Mouse (Mus musculus) c-Kit-positive CD71-positive TER-119-positive erythroid progenitor cells, embryonic 14.5 days (primary cell): ENCODE measurements around the gene Lgsn.

Experiments used
- DNase-seq: peaks from one replicate; pipeline ENCODE4 v3.0.0-alpha.2; 2013; ENCODE audit warnings: low spot score

Lgsn gene

DNA sequence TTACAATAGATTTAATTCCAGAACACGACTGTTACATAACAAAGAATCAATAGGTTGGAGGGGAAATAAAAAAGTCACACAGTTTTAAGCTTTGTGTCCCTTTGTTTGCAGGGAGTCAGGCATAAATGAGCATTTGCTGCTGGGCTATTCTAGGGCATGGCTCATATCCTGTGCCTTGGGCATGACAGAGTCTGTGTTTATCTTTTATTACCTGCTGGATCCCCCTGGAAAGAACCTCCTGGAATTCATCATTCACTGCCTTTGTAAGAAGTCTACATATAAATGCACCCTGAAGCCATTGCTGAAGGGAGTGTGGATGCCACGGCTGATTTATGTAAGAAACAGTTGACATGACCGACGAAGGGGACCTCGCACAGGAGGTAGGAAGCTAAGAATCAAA is at the start of gene Lgsn:
Gene Lgsn (plus strand): TSS at position 301 of the 400 bp plus-strand sequence.
- no peak for DNase-seq

GRCm38 (mm10) chr1:31138387-31138786 is 37.8 kb upstream of the Lgsn start:
- no peak for DNase-seq

DNA sequence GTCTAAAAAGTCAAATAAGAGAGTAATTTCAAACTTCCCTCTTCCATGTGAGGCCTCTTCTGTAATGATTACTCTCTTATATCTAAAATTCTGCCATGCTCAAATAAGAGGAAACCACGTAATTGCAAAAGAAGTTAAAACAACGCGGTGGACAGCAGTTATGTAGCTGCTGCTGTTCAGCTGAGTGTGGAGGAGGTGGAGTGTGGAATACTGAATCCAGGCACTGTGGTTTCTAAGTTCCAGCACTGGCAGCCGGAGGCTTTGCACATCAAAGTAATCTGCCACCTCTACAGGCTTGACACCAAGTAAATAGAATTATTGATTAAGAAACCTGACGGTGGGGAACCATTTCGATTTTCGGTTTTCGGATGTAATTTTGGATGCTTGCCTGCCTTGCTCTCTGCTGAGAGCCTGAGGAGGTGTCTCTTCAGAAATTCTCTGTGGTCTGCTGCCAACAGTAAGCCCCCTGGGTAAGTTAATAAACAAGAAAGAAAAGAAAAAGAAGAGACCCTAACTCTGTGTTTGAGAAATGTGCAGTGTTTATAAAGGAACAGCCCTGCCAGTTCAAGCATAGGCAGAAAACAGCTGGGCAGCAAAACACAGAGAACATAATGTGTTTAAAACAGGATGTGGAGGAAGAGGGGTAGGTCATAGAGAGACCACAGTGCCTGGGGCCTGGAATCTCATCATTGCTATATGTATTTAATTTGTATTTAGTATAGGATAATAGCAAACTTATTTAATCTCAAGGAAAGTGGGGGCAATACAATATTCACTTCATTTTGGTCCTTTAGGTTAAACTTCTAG is 33.7 kb upstream of the Lgsn start:
- DNase-seq = no peak

DNA sequence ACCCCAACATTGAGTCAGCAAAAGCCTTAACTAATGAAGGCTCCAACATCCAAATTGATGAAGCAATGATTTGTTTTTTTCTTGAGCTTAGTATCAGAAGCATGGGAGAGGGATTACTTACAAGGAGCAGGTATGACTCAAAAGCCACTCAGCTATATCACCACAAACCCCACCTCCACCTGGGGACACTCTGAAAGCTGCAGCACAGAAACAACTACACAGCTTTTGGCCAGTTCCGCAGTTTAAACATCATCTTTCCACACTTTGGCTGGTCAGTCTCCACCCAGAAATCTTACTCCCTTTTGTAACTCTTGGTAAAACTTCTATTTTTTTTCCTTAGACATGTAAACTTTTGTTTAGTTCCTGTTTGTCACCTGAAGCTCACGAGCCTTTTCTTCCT is 32.6 kb upstream of the Lgsn start:
- DNase-seq = no peak

GRCm38 (mm10) chr1:31149671-31150070 is 26.5 kb upstream of the Lgsn start:
- DNase-seq = no peak

DNA sequence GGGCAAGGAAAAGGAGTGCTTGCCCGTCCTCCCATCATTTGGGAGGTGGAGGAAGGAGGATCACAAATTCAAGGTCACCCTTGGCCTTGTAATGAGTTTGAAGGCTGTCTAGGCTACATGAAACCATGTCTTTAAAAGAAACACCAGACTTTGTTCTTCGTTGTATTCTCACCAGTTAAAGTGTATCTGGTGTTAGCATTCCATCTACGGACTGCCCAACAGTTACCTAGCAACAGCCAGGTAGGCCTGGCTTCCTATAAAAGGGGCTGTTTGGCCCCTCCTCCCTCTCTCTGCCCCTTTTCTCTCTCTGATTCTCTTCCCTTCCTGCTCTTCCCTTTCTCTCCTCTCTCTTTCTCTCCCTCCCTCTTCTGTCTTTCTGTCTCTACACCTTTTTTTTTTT is 25.7 kb upstream of the Lgsn start:
- no peak for DNase-seq

DNA sequence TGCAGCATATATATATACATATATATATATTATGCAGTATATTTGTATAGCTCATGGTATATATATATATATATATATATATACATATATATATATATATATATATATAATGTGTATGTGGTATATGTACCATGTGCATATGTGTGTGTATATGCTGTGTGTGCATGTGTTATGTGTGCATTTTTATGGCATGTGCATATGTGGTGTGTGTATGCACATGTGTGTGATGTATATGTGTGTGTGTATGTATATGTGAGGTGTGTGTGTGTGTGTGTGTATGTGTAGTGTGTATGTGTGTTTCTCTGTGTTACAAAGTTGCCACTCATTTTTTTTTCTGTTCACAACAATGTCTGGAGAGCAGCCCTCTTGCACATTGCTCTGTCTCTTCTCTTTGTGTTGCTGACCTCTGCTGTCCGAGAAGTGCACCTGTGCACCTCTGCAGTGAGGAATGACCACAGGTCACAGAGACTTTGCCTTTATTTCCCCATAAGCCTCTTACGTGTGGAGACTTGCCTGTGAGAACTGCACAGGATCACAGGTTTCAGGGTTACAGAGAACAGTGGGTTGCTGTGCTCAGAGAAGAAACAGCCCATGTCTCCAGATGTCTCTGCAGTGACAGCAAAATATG is 23.3 kb upstream of the Lgsn start:
- no peak for DNase-seq

GRCm38 (mm10) chr1:31153793-31154349 is 22.3 kb upstream of the Lgsn start:
- DNase-seq = no peak

DNA sequence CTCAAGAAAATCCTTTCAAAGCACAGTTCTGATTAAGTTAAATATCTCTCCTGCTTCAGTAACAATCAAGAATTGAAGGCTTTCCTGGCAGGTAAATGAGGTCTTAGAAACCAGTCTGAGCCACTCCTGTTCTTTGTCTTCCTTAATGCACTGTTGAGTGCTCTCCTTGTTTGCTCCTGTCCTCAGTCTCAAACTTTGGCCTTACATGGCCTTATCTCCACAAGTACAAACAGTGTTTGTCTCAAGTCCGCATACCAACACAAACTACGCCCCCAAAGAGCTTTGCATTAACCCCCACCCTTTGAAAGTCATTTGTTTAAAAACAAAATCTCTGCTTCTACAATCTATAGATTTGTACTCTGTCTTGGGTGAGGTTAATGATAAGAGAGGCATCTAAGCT is 20.0 kb upstream of the Lgsn start:
- no peak for DNase-seq

GRCm38 (mm10) chr1:31156884-31157283 is 19.3 kb upstream of the Lgsn start:
- DNase-seq = no peak

DNA sequence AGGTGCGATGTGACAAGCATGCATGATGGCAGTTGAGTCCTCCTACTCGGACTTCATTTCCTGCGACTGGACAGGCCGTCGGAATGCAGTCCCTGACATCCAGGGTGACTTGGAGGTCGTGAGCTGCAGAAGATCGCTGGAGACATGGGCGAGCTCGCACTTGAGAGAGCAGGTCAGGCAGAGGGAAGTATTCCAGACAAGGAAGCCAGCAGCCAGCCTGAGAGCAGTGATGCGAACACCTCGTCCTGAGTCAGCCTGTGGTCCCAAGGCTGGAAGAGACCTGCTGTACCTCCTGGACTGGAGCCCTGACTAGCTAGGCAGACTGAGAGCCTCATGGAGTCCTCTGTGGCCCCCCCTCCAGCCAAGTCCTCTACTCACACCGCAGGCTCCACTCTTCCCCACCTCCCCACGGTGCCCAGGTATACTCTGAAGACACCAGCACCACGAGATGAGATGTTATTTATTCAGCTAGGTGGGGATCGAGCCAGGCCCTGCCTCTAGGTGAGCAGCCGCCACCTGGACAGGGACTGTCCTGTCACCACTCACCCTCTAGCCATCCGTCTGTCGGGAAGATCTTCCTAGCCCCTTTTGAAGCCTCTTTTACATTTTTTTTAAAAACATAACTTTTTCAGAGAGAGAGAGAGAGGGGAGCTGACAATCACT is 11.5 kb upstream of the Lgsn start:
- DNase-seq = no peak

GRCm38 (mm10) chr1:31165326-31166121 is 10.7 kb upstream of the Lgsn start:
- DNase-seq = no peak

DNA sequence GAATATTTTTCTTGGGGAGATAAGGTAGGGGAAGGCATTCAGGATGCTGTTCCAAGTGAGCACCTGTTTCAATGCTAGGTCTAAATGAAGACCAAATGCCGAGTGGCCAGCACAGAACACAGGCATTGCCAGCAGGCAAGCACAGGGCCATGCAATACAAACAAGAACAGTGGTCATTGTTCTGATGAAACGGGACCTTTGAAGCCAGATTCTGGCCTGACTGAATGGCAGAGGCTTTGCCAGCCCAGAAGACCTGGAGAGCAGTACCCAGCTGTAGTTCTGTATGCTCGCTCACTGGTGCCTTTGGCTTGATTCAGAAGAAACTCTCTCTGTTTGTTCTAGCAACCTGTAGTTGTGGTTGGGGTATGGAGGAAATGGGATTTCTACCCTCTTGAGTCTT is 800 bp upstream of the Lgsn start:
- no peak for DNase-seq

DNA sequence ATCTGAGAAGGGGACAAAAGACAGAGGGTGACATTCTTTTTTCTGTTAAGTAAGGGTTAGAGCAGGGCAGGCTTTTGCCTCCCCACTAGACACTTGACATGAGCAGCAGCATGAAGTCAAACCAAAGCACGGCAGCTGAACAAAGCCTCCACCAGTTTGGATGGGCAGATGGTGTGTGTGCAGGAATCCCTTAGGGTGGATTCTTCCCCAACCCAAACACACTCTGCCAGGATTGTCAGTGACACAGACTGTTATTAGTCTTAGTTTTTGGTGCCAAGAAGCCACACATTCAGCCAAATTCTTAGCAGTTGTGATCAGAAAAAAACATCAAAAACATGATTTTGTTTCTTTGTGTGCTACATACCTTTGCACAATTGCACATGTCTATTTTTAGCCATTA is 2.1 kb downstream of the Lgsn start:
- no peak for DNase-seq

- no peak for DNase-seq
These were observed 14.2 kb downstream of the Lgsn start for GRCm38 (mm10) chr1:31190237-31190866.

GRCm38 (mm10) chr1:31195633-31196032 is 19.4 kb downstream of the Lgsn start:
- no peak for DNase-seq

DNA sequence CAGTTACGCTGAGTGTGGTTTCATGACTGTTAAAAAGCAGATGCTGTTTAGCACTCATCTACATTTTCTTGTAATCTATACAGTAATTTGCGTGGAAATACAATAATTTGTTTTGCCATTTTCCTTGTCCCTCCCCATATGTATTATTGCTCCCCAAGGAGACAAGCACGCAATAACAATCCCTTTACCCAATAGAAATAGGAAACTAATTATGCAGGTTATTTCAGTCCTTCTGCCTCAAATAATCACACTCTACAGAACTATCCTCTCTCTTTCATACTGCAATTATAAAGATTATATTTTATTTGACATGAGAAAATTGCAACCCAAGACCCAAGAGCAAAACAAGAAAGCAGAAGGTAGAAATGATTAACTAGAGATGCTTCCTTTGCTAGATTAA is 20.8 kb downstream of the Lgsn start:
- no peak for DNase-seq

GRCm38 (mm10) chr1:31203771-31204170 is 27.6 kb downstream of the Lgsn start:
- DNase-seq = no peak

- no peak for DNase-seq
These were observed 29.1 kb downstream of the Lgsn start for GRCm38 (mm10) chr1:31205346-31205745.

DNA sequence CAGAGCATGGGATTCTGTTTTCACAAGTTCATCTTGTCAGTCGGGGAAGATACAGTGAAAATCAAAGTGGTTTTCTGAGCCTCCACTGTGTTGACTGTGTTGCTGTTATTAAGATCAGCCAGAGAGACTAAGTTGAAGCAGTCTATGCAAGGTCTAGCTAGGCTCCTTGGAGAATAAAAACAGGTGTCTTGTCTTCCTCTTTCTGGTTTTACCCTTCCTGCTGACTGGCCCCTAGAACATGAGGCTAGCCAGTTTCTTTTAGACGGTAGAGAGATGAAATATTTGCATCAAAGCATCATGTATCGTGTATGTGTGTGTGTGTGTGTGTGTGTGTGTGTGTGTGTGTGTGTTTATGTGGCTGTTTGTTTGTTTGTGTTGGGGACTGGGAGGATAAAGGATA is 29.6 kb downstream of the Lgsn start:
- DNase-seq = no peak

- peak; percentile 29 for DNase-seq
These were observed 33.9 kb downstream of the Lgsn start for GRCm38 (mm10) chr1:31210144-31210543.

GRCm38 (mm10) chr1:31214831-31215230 is 38.6 kb downstream of the Lgsn start:
- no peak for DNase-seq
